Mouse (Mus musculus): ENCODE measurements around the gene Tgfbr2. TPM values are rescaled to one million over a fixed set of nuclear protein-coding genes. Genes with fewer than 3 reads are reported as not detected.

The Tgfbr2 gene
- polyA plus RNA-seq, 2 experiments = 3.2 to 4.2 TPM

- peaks cover 2% of the 10 kb centered on the region for H3K36me3 ChIP-seq (replicated peaks; ENCODE audit: control insufficient read depth, insufficient read depth, low read depth)
- no peak overlapping the region for H3K9ac ChIP-seq (replicated peaks)
- no peak overlapping the region for H3K4me3 ChIP-seq (ENCODE audit: insufficient read depth in 1 of 2, low read depth in 2 of 2, low read length in 2 of 2)
- ATAC-seq (ENCODE audit: insufficient read depth) (no peak), DNase-seq (ENCODE audit: low read depth in 3 of 3, low spot score in 3 of 3) (no peak)
- no peaks in the 10 kb centered on the region for H3K27me3 ChIP-seq (ENCODE audit: control insufficient read depth, insufficient read depth, low read length)
- WGBS (ENCODE audit: insufficient replicate concordance) = 32% methylated on average over 4 of the region's 4 CpGs
- no peak overlapping the region for H3K4me2 ChIP-seq (ENCODE audit: low read depth)
- H3K4me1 ChIP-seq (replicated peaks; ENCODE audit: control insufficient read depth in 2 of 2, insufficient read depth in 2 of 2, low read length in 1 of 2) = peaks cover 4 to 13% of the 10 kb centered on the region in 2 experiments; a peak in 2 of 4 replicates
- no peak for TF ChIP-seq CTCF (IDR thresholded peaks at IDR 0.05; ENCODE audit: low read depth)
- TF ChIP-seq EP300 (IDR thresholded peaks at IDR 0.05; ENCODE audit: low read depth) = no peak
- H3K27ac ChIP-seq = no peak overlapping the region
- no peaks in the 10 kb centered on the region for H3K9me3 ChIP-seq (ENCODE audit: control insufficient read depth, low read length)
Measured at GRCm38 (mm10) chr9:116114339-116114738, 60.8 kb downstream of the Tgfbr2 start.

GRCm38 (mm10) chr9:116111149-116111970 lies 63.8 kb downstream of the Tgfbr2 start:
- peak; percentile 79 for ATAC-seq (ENCODE audit: insufficient read depth)
- Histone ChIP-seq H3K36me3 (replicated peaks; ENCODE audit: control insufficient read depth, insufficient read depth, low read depth) (peaks cover 2% of the 10 kb centered on the region), H3K4me1 (replicated peaks; ENCODE audit: control insufficient read depth in 2 of 2, insufficient read depth in 2 of 2, low read length in 1 of 2) (peaks cover 4 to 13% of the 10 kb centered on the region in 2 experiments; a peak in 2 of 4 replicates), H3K4me2 (ENCODE audit: low read depth) (no peak overlapping the region), H3K27me3 (ENCODE audit: control insufficient read depth, insufficient read depth, low read length) (no peaks in the 10 kb centered on the region), H3K9ac (replicated peaks) (no peak overlapping the region), H3K4me3 (ENCODE audit: insufficient read depth in 1 of 2, low read depth in 2 of 2, low read length in 2 of 2) (no peak overlapping the region), H3K27ac (no peak overlapping the region), H3K9me3 (ENCODE audit: control insufficient read depth, low read length) (no peaks in the 10 kb centered on the region)
- TF ChIP-seq CTCF (IDR thresholded peaks at IDR 0.05; ENCODE audit: low read depth) = no peak
- TF ChIP-seq EP300 (IDR thresholded peaks at IDR 0.05; ENCODE audit: low read depth) = peak; percentile 14; the same call in 1 of the 2 replicates
- peak; percentile 14 to 60 (median 29) for DNase-seq (ENCODE audit: low read depth in 3 of 3, low spot score in 3 of 3)
- 39% methylated on average over 9 of the region's 9 CpGs for WGBS (ENCODE audit: insufficient replicate concordance)

- WGBS (ENCODE audit: insufficient replicate concordance) = 54% methylated on average over 2 of the region's 2 CpGs
- no peak for TF ChIP-seq CTCF (IDR thresholded peaks at IDR 0.05; ENCODE audit: low read depth)
- no peak for TF ChIP-seq EP300 (IDR thresholded peaks at IDR 0.05; ENCODE audit: low read depth)
- Histone ChIP-seq H3K27ac (no peak overlapping the region), H3K9ac (replicated peaks) (no peak overlapping the region), H3K27me3 (ENCODE audit: control insufficient read depth, insufficient read depth, low read length) (no peaks in the 10 kb centered on the region), H3K9me3 (ENCODE audit: control insufficient read depth, low read length) (no peaks in the 10 kb centered on the region), H3K4me1 (replicated peaks; ENCODE audit: control insufficient read depth in 2 of 2, insufficient read depth in 2 of 2, low read length in 1 of 2) (peaks cover 4 to 13% of the 10 kb centered on the region in 2 experiments; a peak in 2 of 4 replicates), H3K4me3 (ENCODE audit: insufficient read depth in 1 of 2, low read depth in 2 of 2, low read length in 2 of 2) (no peak overlapping the region), H3K4me2 (ENCODE audit: low read depth) (no peak overlapping the region), H3K36me3 (replicated peaks; ENCODE audit: control insufficient read depth, insufficient read depth, low read depth) (peaks cover 2% of the 10 kb centered on the region)
- no peak for ATAC-seq (ENCODE audit: insufficient read depth)
- no peak for DNase-seq (ENCODE audit: low read depth in 3 of 3, low spot score in 3 of 3)
Measured at GRCm38 (mm10) chr9:116108729-116109128, 66.4 kb downstream of the Tgfbr2 start.

GRCm38 (mm10) chr9:116104770-116105169 lies 70.4 kb downstream of the Tgfbr2 start:
- Histone ChIP-seq H3K4me2 (ENCODE audit: low read depth) (no peak overlapping the region), H3K4me3 (ENCODE audit: insufficient read depth in 1 of 2, low read depth in 2 of 2, low read length in 2 of 2) (no peak overlapping the region), H3K36me3 (replicated peaks; ENCODE audit: control insufficient read depth, insufficient read depth, low read depth) (peaks cover 1% of the 10 kb centered on the region), H3K9me3 (ENCODE audit: control insufficient read depth, low read length) (no peaks in the 10 kb centered on the region), H3K4me1 (replicated peaks; ENCODE audit: control insufficient read depth in 2 of 2, insufficient read depth in 2 of 2, low read length in 1 of 2) (no peaks in the 10 kb centered on the region), H3K9ac (replicated peaks) (no peak overlapping the region), H3K27me3 (ENCODE audit: control insufficient read depth, insufficient read depth, low read length) (no peaks in the 10 kb centered on the region), H3K27ac (no peak overlapping the region)
- ATAC-seq (ENCODE audit: insufficient read depth) (no peak), DNase-seq (ENCODE audit: low read depth in 3 of 3, low spot score in 3 of 3) (no peak)
- WGBS (ENCODE audit: insufficient replicate concordance) = 82% methylated on average over 17 of the region's 17 CpGs
- TF ChIP-seq CTCF (IDR thresholded peaks at IDR 0.05; ENCODE audit: low read depth) (no peak), EP300 (IDR thresholded peaks at IDR 0.05; ENCODE audit: low read depth) (no peak)

GRCm38 (mm10) chr9:116101842-116102241 lies 73.3 kb downstream of the Tgfbr2 start:
- Histone ChIP-seq H3K4me2 (ENCODE audit: low read depth) (no peak overlapping the region), H3K27ac (no peak overlapping the region), H3K27me3 (ENCODE audit: control insufficient read depth, insufficient read depth, low read length) (no peaks in the 10 kb centered on the region), H3K36me3 (replicated peaks; ENCODE audit: control insufficient read depth, insufficient read depth, low read depth) (no peaks in the 10 kb centered on the region; the same call in 1 of the 2 replicates), H3K9me3 (ENCODE audit: control insufficient read depth, low read length) (no peaks in the 10 kb centered on the region), H3K4me1 (replicated peaks; ENCODE audit: control insufficient read depth in 2 of 2, insufficient read depth in 2 of 2, low read length in 1 of 2) (no peaks in the 10 kb centered on the region), H3K9ac (replicated peaks) (no peak overlapping the region), H3K4me3 (ENCODE audit: insufficient read depth in 1 of 2, low read depth in 2 of 2, low read length in 2 of 2) (no peak overlapping the region)
- TF ChIP-seq CTCF (IDR thresholded peaks at IDR 0.05; ENCODE audit: low read depth) (no peak), EP300 (IDR thresholded peaks at IDR 0.05; ENCODE audit: low read depth) (no peak)
- ATAC-seq (ENCODE audit: insufficient read depth) (no peak), DNase-seq (ENCODE audit: low read depth in 3 of 3, low spot score in 3 of 3) (no peak)
- 48% methylated on average over 11 of the region's 11 CpGs for WGBS (ENCODE audit: insufficient replicate concordance)

All from liver, embryonic 14.5 days (tissue).